Mouse (Mus musculus): ENCODE results near the gene Net1. TPM values are rescaled to one million over a fixed set of nuclear protein-coding genes. Genes with fewer than 3 reads are reported as not detected.

Net1 gene
- polyA plus RNA-seq, 1 experiment from 2014 or later = 7.3 TPM

GRCm38 (mm10) chr13:3876448-3876847, 41.6 kb downstream of the Net1 start:
- WGBS = 76% methylated on average over 6 of the region's 6 CpGs

GRCm38 (mm10) chr13:3872832-3873231, 45.2 kb downstream of the Net1 start:
- Histone ChIP-seq H3K9me3 (ENCODE audit: control insufficient read depth, low read length) (no peaks in the 10 kb centered on the region), H3K36me3 (ENCODE audit: control insufficient read depth, insufficient read depth, low read length) (no peaks in the 10 kb centered on the region), H3K4me1 (ENCODE audit: control insufficient read depth, insufficient read depth, low read length) (no peaks in the 10 kb centered on the region), H3K4me3 (ENCODE audit: low read depth, low read length) (no peak overlapping the region), H3K27me3 (ENCODE audit: control insufficient read depth, insufficient read depth, low read length) (no peaks in the 10 kb centered on the region), H3K27ac (ENCODE audit: low read depth, low read length) (no peak overlapping the region), H3K9ac (replicated peaks; ENCODE audit: low read depth, low read length) (no peak overlapping the region), H3K4me2 (ENCODE audit: low read depth, low read length) (no peak overlapping the region)
- no peak for ATAC-seq (ENCODE audit: low read depth)
- WGBS = 89% methylated on average over 4 of the region's 4 CpGs

More at GRCm38 (mm10) chr13:3876448-3876847, 41.6 kb downstream of the Net1 start:
- Histone ChIP-seq H3K36me3 (ENCODE audit: control insufficient read depth, insufficient read depth, low read length) (no peaks in the 10 kb centered on the region), H3K27me3 (ENCODE audit: control insufficient read depth, insufficient read depth, low read length) (no peaks in the 10 kb centered on the region), H3K27ac (ENCODE audit: low read depth, low read length) (no peak overlapping the region), H3K9ac (replicated peaks; ENCODE audit: low read depth, low read length) (no peak overlapping the region), H3K9me3 (ENCODE audit: control insufficient read depth, low read length) (no peaks in the 10 kb centered on the region), H3K4me2 (ENCODE audit: low read depth, low read length) (no peak overlapping the region), H3K4me1 (ENCODE audit: control insufficient read depth, insufficient read depth, low read length) (no peaks in the 10 kb centered on the region), H3K4me3 (ENCODE audit: low read depth, low read length) (no peak overlapping the region)
- ATAC-seq (ENCODE audit: low read depth) = no peak

- no peak overlapping the region for H3K4me2 ChIP-seq (ENCODE audit: low read depth, low read length)
- H3K36me3 ChIP-seq (ENCODE audit: control insufficient read depth, insufficient read depth, low read length) = no peaks in the 10 kb centered on the region
- H3K27ac ChIP-seq (ENCODE audit: low read depth, low read length) = no peak overlapping the region
- H3K4me3 ChIP-seq (ENCODE audit: low read depth, low read length) = no peak overlapping the region
- ATAC-seq (ENCODE audit: low read depth) = no peak
- H3K9me3 ChIP-seq (ENCODE audit: control insufficient read depth, low read length) = no peaks in the 10 kb centered on the region
- no peak overlapping the region for H3K9ac ChIP-seq (replicated peaks; ENCODE audit: low read depth, low read length)
- no peaks in the 10 kb centered on the region for H3K27me3 ChIP-seq (ENCODE audit: control insufficient read depth, insufficient read depth, low read length)
- no peaks in the 10 kb centered on the region for H3K4me1 ChIP-seq (ENCODE audit: control insufficient read depth, insufficient read depth, low read length)
Measured at GRCm38 (mm10) chr13:3869901-3870300, 48.1 kb downstream of the Net1 start.

- 87% methylated on average over 6 of the region's 6 CpGs for WGBS
Measured at GRCm38 (mm10) chr13:3867158-3867557, 50.9 kb downstream of the Net1 start.

GRCm38 (mm10) chr13:3866355-3867052, 51.5 kb downstream of the Net1 start:
- 87% methylated on average over 8 of the region's 8 CpGs for WGBS
- Histone ChIP-seq H3K27me3 (ENCODE audit: control insufficient read depth, insufficient read depth, low read length) (no peaks in the 10 kb centered on the region), H3K9ac (replicated peaks; ENCODE audit: low read depth, low read length) (no peak overlapping the region), H3K4me2 (ENCODE audit: low read depth, low read length) (no peak overlapping the region), H3K36me3 (ENCODE audit: control insufficient read depth, insufficient read depth, low read length) (no peaks in the 10 kb centered on the region), H3K4me1 (ENCODE audit: control insufficient read depth, insufficient read depth, low read length) (no peaks in the 10 kb centered on the region), H3K4me3 (ENCODE audit: low read depth, low read length) (no peak overlapping the region), H3K9me3 (ENCODE audit: control insufficient read depth, low read length) (no peaks in the 10 kb centered on the region), H3K27ac (ENCODE audit: low read depth, low read length) (no peak overlapping the region)
- ATAC-seq (ENCODE audit: low read depth) = no peak

More at GRCm38 (mm10) chr13:3867158-3867557, 50.9 kb downstream of the Net1 start:
- H3K36me3 ChIP-seq (ENCODE audit: control insufficient read depth, insufficient read depth, low read length) = no peaks in the 10 kb centered on the region
- no peak overlapping the region for H3K9ac ChIP-seq (replicated peaks; ENCODE audit: low read depth, low read length)
- H3K4me2 ChIP-seq (ENCODE audit: low read depth, low read length) = no peak overlapping the region
- no peaks in the 10 kb centered on the region for H3K27me3 ChIP-seq (ENCODE audit: control insufficient read depth, insufficient read depth, low read length)
- no peak for ATAC-seq (ENCODE audit: low read depth)
- H3K4me1 ChIP-seq (ENCODE audit: control insufficient read depth, insufficient read depth, low read length) = no peaks in the 10 kb centered on the region
- H3K9me3 ChIP-seq (ENCODE audit: control insufficient read depth, low read length) = no peaks in the 10 kb centered on the region
- no peak overlapping the region for H3K4me3 ChIP-seq (ENCODE audit: low read depth, low read length)
- H3K27ac ChIP-seq (ENCODE audit: low read depth, low read length) = no peak overlapping the region

GRCm38 (mm10) chr13:3865648-3866354, 52.2 kb downstream of the Net1 start:
- Histone ChIP-seq H3K36me3 (ENCODE audit: control insufficient read depth, insufficient read depth, low read length) (no peaks in the 10 kb centered on the region), H3K9me3 (ENCODE audit: control insufficient read depth, low read length) (no peaks in the 10 kb centered on the region), H3K4me2 (ENCODE audit: low read depth, low read length) (no peak overlapping the region), H3K4me1 (ENCODE audit: control insufficient read depth, insufficient read depth, low read length) (no peaks in the 10 kb centered on the region), H3K27ac (ENCODE audit: low read depth, low read length) (no peak overlapping the region), H3K4me3 (ENCODE audit: low read depth, low read length) (no peak overlapping the region), H3K27me3 (ENCODE audit: control insufficient read depth, insufficient read depth, low read length) (no peaks in the 10 kb centered on the region), H3K9ac (replicated peaks; ENCODE audit: low read depth, low read length) (no peak overlapping the region)
- ATAC-seq (ENCODE audit: low read depth) = no peak
- WGBS = 88% methylated on average over 14 of the region's 14 CpGs

GRCm38 (mm10) chr13:3862922-3863580, 55.0 kb downstream of the Net1 start:
- no peaks in the 10 kb centered on the region for H3K36me3 ChIP-seq (ENCODE audit: control insufficient read depth, insufficient read depth, low read length)
- no peak overlapping the region for H3K9ac ChIP-seq (replicated peaks; ENCODE audit: low read depth, low read length)
- no peaks in the 10 kb centered on the region for H3K27me3 ChIP-seq (ENCODE audit: control insufficient read depth, insufficient read depth, low read length)
- no peak overlapping the region for H3K27ac ChIP-seq (ENCODE audit: low read depth, low read length)
- WGBS = 96% methylated on average over 10 of the region's 10 CpGs
- no peaks in the 10 kb centered on the region for H3K4me1 ChIP-seq (ENCODE audit: control insufficient read depth, insufficient read depth, low read length)
- H3K4me2 ChIP-seq (ENCODE audit: low read depth, low read length) = no peak overlapping the region
- no peaks in the 10 kb centered on the region for H3K9me3 ChIP-seq (ENCODE audit: control insufficient read depth, low read length)
- no peak overlapping the region for H3K4me3 ChIP-seq (ENCODE audit: low read depth, low read length)
- ATAC-seq (ENCODE audit: low read depth) = no peak

- ATAC-seq (ENCODE audit: low read depth) = no peak
- no peak overlapping the region for H3K4me3 ChIP-seq (ENCODE audit: low read depth, low read length)
- no peaks in the 10 kb centered on the region for H3K27me3 ChIP-seq (ENCODE audit: control insufficient read depth, insufficient read depth, low read length)
- H3K36me3 ChIP-seq (ENCODE audit: control insufficient read depth, insufficient read depth, low read length) = no peaks in the 10 kb centered on the region
- no peaks in the 10 kb centered on the region for H3K4me1 ChIP-seq (ENCODE audit: control insufficient read depth, insufficient read depth, low read length)
- H3K9me3 ChIP-seq (ENCODE audit: control insufficient read depth, low read length) = no peaks in the 10 kb centered on the region
- no peak overlapping the region for H3K9ac ChIP-seq (replicated peaks; ENCODE audit: low read depth, low read length)
- no peak overlapping the region for H3K4me2 ChIP-seq (ENCODE audit: low read depth, low read length)
- 87% methylated on average over 3 of the region's 3 CpGs for WGBS
- H3K27ac ChIP-seq (ENCODE audit: low read depth, low read length) = no peak overlapping the region
Measured at GRCm38 (mm10) chr13:3862325-3862724, 55.7 kb downstream of the Net1 start.

- WGBS = 97% methylated on average over 8 of the region's 8 CpGs
Measured at GRCm38 (mm10) chr13:3861251-3861650, 56.8 kb downstream of the Net1 start.

More at GRCm38 (mm10) chr13:3861251-3861650, 56.8 kb downstream of the Net1 start:
- H3K36me3 ChIP-seq (ENCODE audit: control insufficient read depth, insufficient read depth, low read length) = no peaks in the 10 kb centered on the region
- H3K27ac ChIP-seq (ENCODE audit: low read depth, low read length) = no peak overlapping the region
- no peaks in the 10 kb centered on the region for H3K9me3 ChIP-seq (ENCODE audit: control insufficient read depth, low read length)
- no peaks in the 10 kb centered on the region for H3K4me1 ChIP-seq (ENCODE audit: control insufficient read depth, insufficient read depth, low read length)
- H3K9ac ChIP-seq (replicated peaks; ENCODE audit: low read depth, low read length) = no peak overlapping the region
- ATAC-seq (ENCODE audit: low read depth) = no peak
- H3K4me2 ChIP-seq (ENCODE audit: low read depth, low read length) = no peak overlapping the region
- H3K4me3 ChIP-seq (ENCODE audit: low read depth, low read length) = no peak overlapping the region
- no peaks in the 10 kb centered on the region for H3K27me3 ChIP-seq (ENCODE audit: control insufficient read depth, insufficient read depth, low read length)
